Mouse (Mus musculus) v-Abl transformed pro-B cells (cell line): ENCODE data around the gene Ubxn4.
"Not testable (repeated sequence)": the region's sequence is repeated elsewhere in the genome, so short reads cannot be mapped to it uniquely, and the experiment has no call there.

ENCODE experiments used
- in situ Hi-C, 2 experiments: fragments of 400-800 bp; cut with MboI; formaldehyde crosslinking; loops; one replicate each; pipeline ENCODE4 v1.15.1; 2025; ENCODE audit not compliant: unreplicated experiment in 2 of 2

Gene Ubxn4

GRCm38 (mm10) chr1:128295717-128296528 lies 52.2 kb downstream of the Ubxn4 start:
- in situ Hi-C loops: loop anchor here (25.0 kb wide), 2 partner anchors 791 to 941 kb away; no protein-coding TSS in a partner anchor

GRCm38 (mm10) chr1:128303900-128304299 lies 60.1 kb downstream of the Ubxn4 start:
- in situ Hi-C loops: no loop called here

- in situ Hi-C loops: no loop called here
These were observed 65.3 kb downstream of the Ubxn4 start for GRCm38 (mm10) chr1:128309043-128309442.

- in situ Hi-C loops: no loop called here
These were observed 70.9 kb downstream of the Ubxn4 start for GRCm38 (mm10) chr1:128314665-128315064.

GRCm38 (mm10) chr1:128319266-128319665 lies 75.5 kb downstream of the Ubxn4 start:
- in situ Hi-C loops: not testable (repeated sequence)

- in situ Hi-C loops: no loop called here
These were observed 79.4 kb downstream of the Ubxn4 start for GRCm38 (mm10) chr1:128323026-128323643.

GRCm38 (mm10) chr1:128324776-128325175 lies 81.0 kb downstream of the Ubxn4 start:
- in situ Hi-C loops: no loop called here

GRCm38 (mm10) chr1:128327165-128327564 lies 83.4 kb downstream of the Ubxn4 start:
- in situ Hi-C loops: no loop called here

GRCm38 (mm10) chr1:128328218-128328617 lies 84.5 kb downstream of the Ubxn4 start, which contains the start of gene Lct:
Gene Lct, minus strand, starts transcription at chr1:128328318.
- in situ Hi-C loops: no loop called here
